Mouse (Mus musculus) intestine, embryonic 16.5 days (tissue): ENCODE results near the gene Cd209e. TPM values are rescaled to one million over a fixed set of nuclear protein-coding genes. Genes with fewer than 3 reads are reported as not detected.
"Not testable (repeated sequence)": the region's sequence is repeated elsewhere in the genome, so short reads cannot be mapped to it uniquely, and the experiment has no call there.

ENCODE experiments used
- ATAC-seq: fragments of 200-750 bp; cut with Nextera tagmentation; 2 replicates; pipeline ENCODE4 v1.8.0; 2017; ENCODE audit warnings: moderate TSS enrichment, moderate library complexity
- H3K27ac ChIP-seq: fragments of 300-500 bp; sonication (generic); 2 replicates; pipeline ENCODE4 v1.5.1; 2014; ENCODE audit warnings: mild to moderate bottlenecking, low read length
- H3K27me3 ChIP-seq: fragments of 300-500 bp; sonication (generic); replicated peaks from 2 replicates; pipeline ENCODE4 v1.6.1; 2014; ENCODE audit warnings: low read length, control low read depth, mixed read lengths; ENCODE audit not compliant: control insufficient read depth, insufficient read depth
- H3K36me3 ChIP-seq: fragments of 300-500 bp; sonication (generic); 2 replicates; pipeline ENCODE4 v1.6.1; 2014; ENCODE audit warnings: low read length, control low read depth; ENCODE audit not compliant: control insufficient read depth, insufficient read depth
- H3K4me1 ChIP-seq: fragments of 300-500 bp; sonication (generic); 2 replicates; pipeline ENCODE4 v1.6.1; 2014; ENCODE audit warnings: low read length, control low read depth, mixed read lengths; ENCODE audit not compliant: control insufficient read depth, insufficient read depth
- H3K4me2 ChIP-seq: fragments of 300-500 bp; sonication (generic); 2 replicates; pipeline ENCODE4 v1.6.1; 2014; ENCODE audit warnings: low read depth, low read length, control low read depth
- H3K4me3 ChIP-seq: fragments of 300-500 bp; sonication (generic); 2 replicates; pipeline ENCODE4 v1.5.1; 2014; ENCODE audit warnings: mild to moderate bottlenecking, low read length
- H3K9ac ChIP-seq: fragments of 300-500 bp; sonication (generic); 2 replicates; pipeline ENCODE4 v1.6.1; 2014; ENCODE audit warnings: low read depth, low read length
- H3K9me3 ChIP-seq: fragments of 300-500 bp; sonication (generic); 2 replicates; pipeline ENCODE4 v1.6.1; 2016; ENCODE audit warnings: low read length, control low read depth; ENCODE audit not compliant: control insufficient read depth
- WGBS: fragments of 180-500 bp; shearing (Covaris S2); extraction: QIAGEN DNeasy Blood & Tissue Kit; methylation state at CpG from one replicate; pipeline ENCODE4 v1.1.7; 2014; 5-methylcytosine and 5-hydroxymethylcytosine counted together
- polyA plus RNA-seq: library from polyadenylated mRNA; unstranded; fragments of >200 nt; fragmentation: Nextera tagmentation; extraction: Ambion mirVana; gene quantifications from 2 replicates; pipeline ENCODE4 v1.2.1, GENCODE M21; 2015

Cd209e gene
- polyA plus RNA-seq: not detected in 2 replicates

DNA sequence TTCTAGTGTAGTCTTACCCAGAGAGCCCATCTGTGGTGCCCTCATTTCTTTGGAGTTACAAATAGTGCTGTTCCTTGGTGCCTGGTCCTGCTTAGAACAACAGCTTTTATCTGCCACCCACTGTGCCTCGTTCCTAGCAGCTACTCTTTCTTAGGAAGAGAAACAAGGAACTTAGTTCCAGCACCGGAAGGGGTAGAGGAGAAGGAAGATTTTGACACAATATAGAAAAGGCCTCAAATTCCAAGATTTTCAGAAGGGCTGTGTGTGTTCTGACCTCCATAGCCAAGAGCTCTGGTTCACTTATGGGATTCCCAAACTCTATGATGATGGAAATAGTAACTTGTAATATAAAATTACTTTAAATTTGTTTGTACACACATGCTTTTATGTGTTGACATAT lies at the start of gene Cd209e:
Gene Cd209e, minus strand, starts transcription at position 101 of the 400 bp plus-strand sequence.
- H3K4me1 ChIP-seq: no peaks in the 10 kb centered on the region
- H3K9ac ChIP-seq: no peak within 1 kb of the TSS
- no peaks in the 10 kb centered on the region for H3K36me3 ChIP-seq
- ATAC-seq: no peak
- H3K4me3 ChIP-seq: no peak within 1 kb of the TSS
- H3K9me3 ChIP-seq: no peaks in the 10 kb centered on the region
- WGBS: 69% methylated on average over 2 of the region's 2 CpGs
- no peak within 1 kb of the TSS for H3K4me2 ChIP-seq
- no peak within 1 kb of the TSS for H3K27ac ChIP-seq
- H3K27me3 ChIP-seq: no peaks in the 10 kb centered on the region

DNA sequence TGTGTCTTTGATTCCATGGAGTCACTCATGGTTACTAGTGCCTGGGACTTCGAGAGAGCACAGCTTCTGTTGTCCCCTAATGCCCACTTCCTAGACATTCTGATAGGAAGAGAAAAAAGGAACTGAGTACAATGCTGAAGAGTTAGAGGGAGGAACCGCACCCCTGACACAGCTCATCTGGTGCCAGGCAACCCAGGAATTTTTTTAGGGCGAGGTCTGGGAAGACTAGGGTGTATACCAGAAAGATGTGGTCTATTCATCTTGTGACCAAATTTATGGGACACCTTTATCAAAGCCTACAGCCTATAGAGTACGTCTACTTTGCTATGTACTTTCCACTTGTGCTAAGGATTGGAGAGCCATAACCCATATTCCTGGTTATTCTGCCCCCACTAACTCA lies 24.3 kb upstream of the Cd209e start, which contains the start of gene Cd209d:
Gene Cd209d, minus strand, starts transcription at position 101 of the 400 bp plus-strand sequence.
- WGBS: 66% methylated on average over 4 of the region's 4 CpGs
- ATAC-seq: no peak
- no peak within 1 kb of the TSS for H3K9ac ChIP-seq

DNA sequence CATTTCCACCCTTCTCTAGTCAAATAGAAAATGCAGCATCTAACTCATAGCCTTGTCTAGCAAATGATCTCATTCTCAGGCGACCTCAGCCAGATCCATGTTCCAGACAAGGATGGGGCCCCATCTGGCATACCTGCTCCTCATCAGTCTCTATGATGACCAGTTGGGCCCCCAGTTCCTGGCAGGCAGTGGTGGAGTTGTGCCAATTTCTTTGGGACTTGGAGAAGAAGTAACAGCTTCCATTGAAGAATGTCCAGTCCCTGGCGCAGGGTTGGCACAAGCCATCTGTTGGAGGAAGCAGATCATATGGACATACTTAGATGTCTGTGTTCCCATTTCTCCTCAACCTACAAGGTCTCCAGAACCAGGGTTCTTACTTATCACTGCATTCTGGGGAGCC lies 22.0 kb upstream of the Cd209e start:
- H3K27me3 ChIP-seq: no peaks in the 10 kb centered on the region
- H3K4me3 ChIP-seq: no peak overlapping the region
- H3K4me2 ChIP-seq: no peak overlapping the region
- no peaks in the 10 kb centered on the region for H3K9me3 ChIP-seq
- H3K4me1 ChIP-seq: no peaks in the 10 kb centered on the region
- 73% methylated on average over 2 of the region's 2 CpGs for WGBS
- H3K27ac ChIP-seq: no peak overlapping the region
- no peak for ATAC-seq
- no peaks in the 10 kb centered on the region for H3K36me3 ChIP-seq
- no peak overlapping the region for H3K9ac ChIP-seq

More for the DNA sequence above, 24.3 kb upstream of the Cd209e start, which contains the start of gene Cd209d:
- Histone ChIP-seq H3K9me3 (no peaks in the 10 kb centered on the region), H3K4me2 (no peak within 1 kb of the TSS), H3K27me3 (no peaks in the 10 kb centered on the region), H3K36me3 (no peaks in the 10 kb centered on the region), H3K4me1 (no peaks in the 10 kb centered on the region), H3K4me3 (no peak within 1 kb of the TSS), H3K27ac (no peak within 1 kb of the TSS)

DNA sequence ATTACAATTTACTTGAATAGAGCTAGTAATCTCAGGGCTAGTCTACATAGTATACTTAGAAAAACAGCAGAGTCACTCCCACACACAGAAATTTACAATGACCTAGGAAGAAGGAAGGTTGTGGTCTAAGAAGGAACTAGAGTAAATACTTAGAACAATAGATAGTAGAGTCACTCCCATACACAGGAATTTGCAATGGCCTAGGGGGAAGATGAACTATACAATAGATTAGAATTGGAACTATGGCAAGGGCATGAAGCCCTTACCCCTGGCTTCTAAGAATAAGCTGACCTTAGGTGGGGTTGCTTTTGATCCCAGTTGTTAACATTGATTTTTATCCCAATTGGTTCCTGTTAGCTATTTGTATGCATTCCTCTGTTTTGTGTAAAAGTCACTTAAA lies 8.6 kb upstream of the Cd209e start:
- not testable (repeated sequence) for H3K27ac ChIP-seq, H3K4me3 ChIP-seq, H3K36me3 ChIP-seq, H3K9me3 ChIP-seq, H3K9ac ChIP-seq, H3K4me2 ChIP-seq, H3K27me3 ChIP-seq, H3K4me1 ChIP-seq, ATAC-seq

DNA sequence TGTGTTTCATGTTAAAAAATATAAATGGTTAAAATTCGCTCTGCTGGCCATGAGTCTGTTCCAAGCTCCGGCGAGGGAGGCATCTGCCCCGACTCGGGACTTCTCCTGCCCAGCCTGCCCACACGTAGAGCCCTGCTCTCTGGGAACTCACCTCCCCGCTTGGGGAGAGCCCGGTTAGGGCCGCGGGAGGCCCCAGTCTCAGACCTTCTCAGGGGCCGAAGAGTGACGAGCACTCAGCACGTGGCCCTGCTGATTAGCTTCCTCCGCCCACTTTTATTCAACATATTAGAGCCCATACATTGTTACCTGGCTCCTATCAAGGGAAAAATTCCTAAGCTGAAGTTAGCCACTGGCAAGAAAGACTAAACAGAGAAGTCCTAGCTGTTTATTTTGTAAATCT lies 51.0 kb downstream of the Cd209e start:
- WGBS: 87% methylated on average over 14 of the region's 14 CpGs
- Histone ChIP-seq H3K9ac (no peak overlapping the region), H3K4me2 (no peak overlapping the region), H3K9me3 (0 out of 2 replicates have a peak, but pooled peaks cover 2% of the 10 kb centered on the region), H3K4me1 (no peaks in the 10 kb centered on the region), H3K27ac (no peak overlapping the region), H3K36me3 (no peaks in the 10 kb centered on the region), H3K27me3 (no peaks in the 10 kb centered on the region), H3K4me3 (no peak overlapping the region)
- ATAC-seq: no peak

Other genes starting within 250 kb of the Cd209e start
- gene Xab2, start 233.0 kb downstream of the Cd209e start, polyA plus RNA-seq: 45.9 and 48.1 TPM in 2 replicates
- gene Pet100, start 232.8 kb downstream of the Cd209e start, polyA plus RNA-seq: 86.6 and 86.9 TPM in 2 replicates
- gene Pcp2, start 228.8 kb downstream of the Cd209e start, polyA plus RNA-seq: 0.29 TPM in 1 of 2 replicates, not detected in the other
- 161 and 169 TPM in 2 replicates for gene Stxbp2, start 223.4 kb downstream of the Cd209e start, polyA plus RNA-seq
- not detected in 2 replicates for gene Retn, start 198.5 kb downstream of the Cd209e start, polyA plus RNA-seq
- 0.29 and 0.62 TPM in 2 replicates for gene Mcemp1, start 188.6 kb downstream of the Cd209e start, polyA plus RNA-seq
- 7.3 and 8.3 TPM in 2 replicates for gene Fcor, start 181.9 kb downstream of the Cd209e start, polyA plus RNA-seq
- 35.0 and 38.8 TPM in 2 replicates for gene Trappc5, start 178.0 kb downstream of the Cd209e start, polyA plus RNA-seq
- 0.06 TPM in 1 of 2 replicates, not detected in the other for gene Fcer2a, start 160.1 kb downstream of the Cd209e start, polyA plus RNA-seq
- 0.37 TPM in 1 of 2 replicates, not detected in the other for gene Clec4g, start 133.7 kb downstream of the Cd209e start, polyA plus RNA-seq
- gene Cd209a, start 105.3 kb downstream of the Cd209e start, polyA plus RNA-seq: 0.12 and 0.20 TPM in 2 replicates
- not detected in 2 replicates for gene Cd209d, start 24.2 kb upstream of the Cd209e start, polyA plus RNA-seq
- 0.11 and 0.12 TPM in 2 replicates for gene Cd209b, start 72.5 kb upstream of the Cd209e start, polyA plus RNA-seq
- gene Cd209c, start 100.4 kb upstream of the Cd209e start, polyA plus RNA-seq: 0.15 and 0.43 TPM in 2 replicates